Mouse (Mus musculus): ENCODE results near the gene Nabp2.

- TF ChIP-seq GATA1 (IDR thresholded peaks at IDR 0.05; ENCODE audit: low read length) (no peak), TAL1 (IDR thresholded peaks at IDR 0.05; ENCODE audit: low read length) (no peak)
Observed at GRCm38 (mm10) chr10:128410560-128410845, 789 bp downstream of the Nabp2 start.

All from erythroblast, embryonic 14.5 days (primary cell).